Comparison of ENCODE assay signal across 8 mouse cellular contexts in the genomic region with DNA sequence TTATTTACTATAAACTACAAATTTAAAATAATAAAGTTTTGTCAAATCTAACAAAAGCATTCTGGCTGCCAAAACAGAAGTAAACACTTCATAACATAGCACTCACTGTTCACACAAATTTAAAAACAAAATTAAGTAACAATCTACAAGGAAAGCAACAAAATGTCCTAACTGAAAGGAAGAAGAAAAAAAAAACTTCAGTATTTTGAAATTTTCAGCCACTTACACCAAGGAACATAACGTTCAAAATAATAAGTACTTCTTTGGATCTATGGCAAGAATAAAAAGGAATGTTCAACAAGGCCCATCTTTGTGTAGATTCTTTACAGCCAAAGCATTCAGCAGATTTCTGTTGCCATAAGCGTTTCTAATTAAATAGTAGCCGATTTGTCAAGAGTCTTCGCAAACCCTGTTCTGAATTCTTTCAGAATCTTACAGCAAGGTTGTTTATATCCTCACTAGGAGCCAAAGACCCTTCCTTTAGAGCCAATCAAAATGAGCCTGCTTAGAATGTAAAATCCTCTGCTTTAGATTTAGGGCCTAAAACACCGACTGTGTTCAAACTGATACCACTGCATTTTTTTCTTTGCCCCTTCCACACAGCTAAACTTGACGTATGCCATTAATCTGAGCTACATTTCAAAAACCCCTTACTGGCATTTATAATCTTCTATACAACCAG. TPM values are rescaled to one million over a fixed set of nuclear protein-coding genes. Genes with fewer than 3 reads are reported as not detected.
A peak's percentile ranks its signal among the peaks of the same experiment; 100 is the strongest.
DNase-seq lines count a peak whose midpoint lies in the region; ATAC-seq lines count a peak whose summit lies in the region.

No protein-coding gene starts in this region.

- ATAC-seq in kidney, embryonic 14.5 days (ENCODE audit: low FRiP score, low TSS enrichment) = no peak
- ATAC-seq in hindbrain, embryonic 11.5 days (ENCODE audit: low FRiP score) = no peak
- ATAC-seq in midbrain, embryonic 13.5 days = no peak

- H3K9ac ChIP-seq in kidney, embryonic 14.5 days (ENCODE audit: low read depth, low read length) = peak overlapping the region; percentile 99
- H3K9ac ChIP-seq in hindbrain, embryonic 11.5 days (ENCODE audit: low read depth, low read length) = peak overlapping the region; percentile 99
- H3K9ac ChIP-seq in midbrain, embryonic 13.5 days (replicated peaks) = peak overlapping the region; percentile 98

- DNase-seq in kidney, adult 18-20 months = no peak
- DNase-seq in adipocyte (ENCODE audit: low spot score) = peak; percentile 53
- peak; percentile 17 for DNase-seq in hindbrain, embryonic 11.5 days (ENCODE audit: low spot score)
- DNase-seq in urinary bladder, postnatal 4 days (ENCODE audit: low spot score in 2 of 2) = no peak
- DNase-seq in B cell, adult 2 months = no peak
- DNase-seq in thymus, adult 18-20 months = no peak

- H3K9me3 ChIP-seq in kidney, embryonic 14.5 days (ENCODE audit: control insufficient read depth, low read length) = no peaks in the 10 kb centered on the region
- H3K9me3 ChIP-seq in hindbrain, embryonic 11.5 days (ENCODE audit: control insufficient read depth, low read length) = no peaks in the 10 kb centered on the region
- H3K9me3 ChIP-seq in midbrain, embryonic 13.5 days = no peaks in the 10 kb centered on the region

- H3K27ac ChIP-seq in kidney, embryonic 14.5 days (ENCODE audit: low read depth, low read length) = no peak overlapping the region
- H3K27ac ChIP-seq in hindbrain, embryonic 11.5 days (ENCODE audit: low read depth, low read length) = no peak overlapping the region
- H3K27ac ChIP-seq in midbrain, embryonic 13.5 days = peak overlapping the region; percentile 100

- 13% methylated on average over 6 of the region's 6 CpGs for WGBS in kidney, embryonic 14.5 days
- 16% methylated on average over 6 of the region's 6 CpGs for WGBS in hindbrain, embryonic 11.5 days
- 3% methylated on average over 6 of the region's 6 CpGs for WGBS in midbrain, embryonic 13.5 days

- peaks cover 29% of the 10 kb centered on the region for H3K4me1 ChIP-seq in kidney, embryonic 14.5 days (ENCODE audit: control insufficient read depth, insufficient read depth, low read length)
- no peaks in the 10 kb centered on the region for H3K4me1 ChIP-seq in hindbrain, embryonic 11.5 days (replicated peaks; ENCODE audit: control insufficient read depth, insufficient read depth, low read length)
- H3K4me1 ChIP-seq in midbrain, embryonic 13.5 days (replicated peaks) = peaks cover 46% of the 10 kb centered on the region

- peak overlapping the region; percentile 97 for H3K4me3 ChIP-seq in kidney, embryonic 14.5 days (ENCODE audit: low read length)
- H3K4me3 ChIP-seq in hindbrain, embryonic 11.5 days (ENCODE audit: low read depth, low read length) = peak overlapping the region; percentile 92
- peak overlapping the region; percentile 88 for H3K4me3 ChIP-seq in midbrain, embryonic 13.5 days (replicated peaks)

- no peaks in the 10 kb centered on the region for H3K27me3 ChIP-seq in kidney, embryonic 14.5 days (ENCODE audit: control insufficient read depth, insufficient read depth, low read length)
- no peaks in the 10 kb centered on the region for H3K27me3 ChIP-seq in hindbrain, embryonic 11.5 days (ENCODE audit: control insufficient read depth, insufficient read depth, low read length)
- H3K27me3 ChIP-seq in midbrain, embryonic 13.5 days = no peaks in the 10 kb centered on the region

- H3K36me3 ChIP-seq in kidney, embryonic 14.5 days (ENCODE audit: control insufficient read depth, insufficient read depth, low read length) = no peaks in the 10 kb centered on the region
- H3K36me3 ChIP-seq in hindbrain, embryonic 11.5 days (ENCODE audit: control insufficient read depth, insufficient read depth, low read length) = no peaks in the 10 kb centered on the region
- no peaks in the 10 kb centered on the region for H3K36me3 ChIP-seq in midbrain, embryonic 13.5 days

- peak overlapping the region; percentile 70 for H3K4me2 ChIP-seq in kidney, embryonic 14.5 days (replicated peaks; ENCODE audit: low read depth, low read length)
- peak overlapping the region; percentile 43 for H3K4me2 ChIP-seq in hindbrain, embryonic 11.5 days (replicated peaks; ENCODE audit: low read depth, low read length)
- peak overlapping the region; percentile 64 for H3K4me2 ChIP-seq in midbrain, embryonic 13.5 days (replicated peaks)

RNA-seq across cellular contexts. Expression of a gene that starts 1.9 kb away (rescaled TPM):
- polyA plus RNA-seq in kidney, embryonic 14.5 days (2014; fragmentation: Nextera tagmentation; extraction: Ambion mirVana) = 15.1 and 21.1 TPM in 2 replicates
- polyA plus RNA-seq in hindbrain, embryonic 11.5 days (2014; fragmentation: Nextera tagmentation; extraction: Ambion mirVana) = 13.5 and 22.9 TPM in 2 replicates
- 11.7 and 14.4 TPM in 2 replicates for polyA plus RNA-seq in midbrain, embryonic 13.5 days (2015; fragmentation: Nextera tagmentation; extraction: Ambion mirVana)

Comparison
In these comparisons a context has a peak if more than half of its experiments do, and no peak if none do; other contexts are left out.
1. DNase-seq: peak in adipocyte (single experiment) and hindbrain, embryonic 11.5 days (single experiment); none in kidney, adult 18-20 months (single experiment), urinary bladder, postnatal 4 days (0 of 2), B cell, adult 2 months (0 of 2) and thymus, adult 18-20 months (0 of 2).
2. Peak in every context shown above with its lines, with median percentiles within 50 percentile points of each other: H3K4me2 ChIP-seq, H3K4me3 ChIP-seq and H3K9ac ChIP-seq.